Mouse (Mus musculus) liver, postnatal 0 days (tissue): ENCODE measurements at regions not wholly inside any gene's neighbourhood (a gene's known extent, or its start where the extent isn't known, plus 50 kb on each side); places are given as distances from the start of the nearest gene placed in this dataset.

Source experiments
- ATAC-seq: fragments of 200-750 bp; cut with Nextera tagmentation; 2 replicates; pipeline ENCODE4 v1.8.0; 2017; ENCODE audit warnings: mild to moderate bottlenecking, moderate library complexity
- DNase-seq: peaks from one replicate; pipeline ENCODE4 v3.0.0-alpha.2; 2016
- H3K27ac ChIP-seq: fragments of 300-500 bp; sonication (generic); 2 replicates; pipeline ENCODE4 v1.5.1; 2014; ENCODE audit warnings: antibody characterized with exemption, moderate library complexity, mild to moderate bottlenecking, low read depth
- H3K27me3 ChIP-seq: fragments of 300-500 bp; sonication (generic); 2 replicates; pipeline ENCODE4 v1.6.1; 2014; ENCODE audit warnings: low read length, control low read depth, mixed read lengths; ENCODE audit not compliant: insufficient read depth
- H3K36me3 ChIP-seq: fragments of 300-500 bp; sonication (generic); replicated peaks from 2 replicates; pipeline ENCODE4 v1.6.1; 2014; ENCODE audit warnings: mild to moderate bottlenecking, control low read depth, low read length, moderate library complexity, mixed read lengths; ENCODE audit not compliant: insufficient read depth
- H3K4me1 ChIP-seq: fragments of 300-500 bp; sonication (generic); 2 replicates; pipeline ENCODE4 v1.6.1; 2014; ENCODE audit warnings: antibody characterized with exemption, mild to moderate bottlenecking, control low read depth; ENCODE audit not compliant: insufficient read depth
- H3K4me2 ChIP-seq: fragments of 300-500 bp; sonication (generic); 2 replicates; pipeline ENCODE4 v1.6.1; 2014; ENCODE audit warnings: low read depth, mild to moderate bottlenecking, low read length, moderate library complexity, mixed read lengths
- H3K4me3 ChIP-seq: fragments of 300-500 bp; sonication (generic); 2 replicates; pipeline ENCODE4 v1.5.1; 2014; ENCODE audit warnings: low read depth, low read length
- H3K9ac ChIP-seq: fragments of 300-500 bp; sonication (generic); replicated peaks from 2 replicates; pipeline ENCODE4 v1.6.1; 2014; ENCODE audit warnings: mild to moderate bottlenecking, moderate library complexity
- H3K9me3 ChIP-seq: fragments of 300-500 bp; sonication (generic); 2 replicates; pipeline ENCODE4 v1.6.1; 2016; ENCODE audit warnings: mild to moderate bottlenecking, control low read depth, low read length, mixed read lengths
- CTCF ChIP-seq: sonication (generic); IDR thresholded peaks from 2 replicates; pipeline ENCODE4 v1.5.1; 2016; ENCODE audit warnings: antibody characterized with exemption, low read depth
- EP300 ChIP-seq: IDR thresholded peaks from 2 replicates; pipeline ENCODE4 v1.6.1; 2016; ENCODE audit warnings: antibody characterized with exemption, low read depth, mild to moderate bottlenecking
- WGBS: fragments of 180-500 bp; shearing (Covaris S2); extraction: QIAGEN DNeasy Blood & Tissue Kit; methylation state at CpG from one replicate; pipeline ENCODE4 v1.1.7; 2014; ENCODE audit not compliant: insufficient replicate concordance; 5-methylcytosine and 5-hydroxymethylcytosine counted together

GRCm38 (mm10) chr17:70942478-70942877 lies 60.0 kb upstream of the Myom1 start:
- TF ChIP-seq EP300: no peak
- TF ChIP-seq CTCF: no peak
- Histone ChIP-seq H3K36me3 (no peaks in the 10 kb centered on the region), H3K27me3 (no peaks in the 10 kb centered on the region), H3K4me1 (no peaks in the 10 kb centered on the region), H3K4me3 (no peak overlapping the region), H3K9me3 (no peaks in the 10 kb centered on the region), H3K9ac (no peak overlapping the region), H3K27ac (no peak overlapping the region), H3K4me2 (no peak overlapping the region)
- no peak for ATAC-seq
- WGBS: 85% methylated on average over 5 of the region's 5 CpGs
- no peak for DNase-seq

GRCm38 (mm10) chr17:70934258-70934657 lies 68.2 kb upstream of the Myom1 start:
- 50% methylated on average over 1 of the region's 1 CpGs for WGBS
- Histone ChIP-seq H3K27ac (no peak overlapping the region), H3K9me3 (no peaks in the 10 kb centered on the region), H3K27me3 (no peaks in the 10 kb centered on the region), H3K4me2 (no peak overlapping the region), H3K36me3 (no peaks in the 10 kb centered on the region), H3K4me1 (no peaks in the 10 kb centered on the region), H3K4me3 (no peak overlapping the region), H3K9ac (no peak overlapping the region)
- TF ChIP-seq EP300 (no peak), CTCF (no peak)
- no peak for ATAC-seq
- no peak for DNase-seq

- DNase-seq (no peak), ATAC-seq (no peak)
- H3K9ac ChIP-seq: no peak overlapping the region
- no peaks in the 10 kb centered on the region for H3K36me3 ChIP-seq
- H3K4me1 ChIP-seq: no peaks in the 10 kb centered on the region
- H3K4me2 ChIP-seq: no peak overlapping the region
- no peaks in the 10 kb centered on the region for H3K9me3 ChIP-seq
- 62% methylated on average over 4 of the region's 4 CpGs for WGBS
- TF ChIP-seq CTCF (no peak), EP300 (no peak)
- H3K27me3 ChIP-seq: no peaks in the 10 kb centered on the region
- no peak overlapping the region for H3K27ac ChIP-seq
- H3K4me3 ChIP-seq: no peak overlapping the region
These were observed 69.0 kb upstream of the Myom1 start for GRCm38 (mm10) chr17:70933122-70934050.

DNA sequence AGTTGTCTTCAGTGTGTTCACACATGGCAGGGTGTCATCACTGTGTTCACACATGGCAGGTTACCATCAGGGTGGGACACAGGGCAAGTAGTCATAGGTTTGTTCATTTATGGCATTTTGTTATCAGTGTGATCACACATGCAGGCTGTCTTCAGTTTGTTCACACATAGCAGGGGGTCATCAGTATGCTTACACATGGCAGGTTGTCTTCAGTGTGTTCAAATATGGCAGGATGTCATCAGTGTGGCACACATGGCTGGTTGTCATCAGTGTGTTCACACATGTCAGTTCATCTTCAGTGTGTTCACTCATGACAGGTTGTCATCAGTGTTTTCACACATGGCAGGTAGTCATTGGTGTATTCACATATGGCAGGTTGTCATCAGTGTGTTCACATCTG lies 69.9 kb upstream of the Myom1 start:
- Histone ChIP-seq H3K4me3 (no peak overlapping the region), H3K4me1 (no peaks in the 10 kb centered on the region), H3K4me2 (no peak overlapping the region), H3K27ac (no peak overlapping the region), H3K9me3 (no peaks in the 10 kb centered on the region), H3K27me3 (no peaks in the 10 kb centered on the region), H3K9ac (no peak overlapping the region), H3K36me3 (no peaks in the 10 kb centered on the region)
- ATAC-seq: no peak
- no peak for TF ChIP-seq CTCF
- TF ChIP-seq EP300: no peak
- no peak for DNase-seq

GRCm38 (mm10) chr17:70930600-70930999 lies 71.8 kb upstream of the Myom1 start:
- ATAC-seq (no peak), DNase-seq (no peak)
- TF ChIP-seq CTCF: no peak
- TF ChIP-seq EP300: no peak
- Histone ChIP-seq H3K27ac (no peak overlapping the region), H3K4me2 (no peak overlapping the region), H3K36me3 (no peaks in the 10 kb centered on the region), H3K9ac (no peak overlapping the region), H3K4me1 (no peaks in the 10 kb centered on the region), H3K4me3 (no peak overlapping the region), H3K27me3 (no peaks in the 10 kb centered on the region), H3K9me3 (no peaks in the 10 kb centered on the region)
- 54% methylated on average over 9 of the region's 9 CpGs for WGBS

- Histone ChIP-seq H3K4me3 (no peak overlapping the region), H3K4me2 (no peak overlapping the region), H3K27ac (no peak overlapping the region), H3K9me3 (no peaks in the 10 kb centered on the region), H3K27me3 (no peaks in the 10 kb centered on the region), H3K9ac (no peak overlapping the region), H3K4me1 (no peaks in the 10 kb centered on the region), H3K36me3 (no peaks in the 10 kb centered on the region)
- 73% methylated on average over 1 of the region's 1 CpGs for WGBS
- no peak for TF ChIP-seq CTCF
- TF ChIP-seq EP300: no peak
- no peak for ATAC-seq
- no peak for DNase-seq
These were observed 72.9 kb upstream of the Myom1 start for GRCm38 (mm10) chr17:70929582-70929981.
